14 mouse cellular contexts compared by ENCODE assay signal in genomic region chr9:44170691-44171151, GRCm38 (mm10). TPM values are rescaled to one million over a fixed set of nuclear protein-coding genes. Genes with fewer than 3 reads are reported as not detected.
DNase-seq lines count a peak whose midpoint lies in the region; ATAC-seq and TF ChIP-seq lines count a peak whose summit lies in the region.
"Had no signal": no experiment of that assay in that cellular context is flagged by ENCODE, and none has a peak within 500 bp of the region (broad histone marks: within the 10 kb centered on the region; RNA-seq: fewer than 3 reads in every experiment).

No protein-coding gene starts in this region.

- no peak overlapping the region for H3K4me3 ChIP-seq in layer of hippocampus, adult 2 months
- H3K4me3 ChIP-seq in heart, embryonic 13.5 days, result no peak overlapping the region
- H3K4me3 ChIP-seq in stomach, postnatal 0 days (ENCODE audit: low read depth, low read length), result no peak overlapping the region
- H3K4me3 ChIP-seq: hindbrain, embryonic 12.5 days; midbrain, embryonic 10.5 days; myocyte had no signal

- peaks cover 46% of the 10 kb centered on the region for H3K4me1 ChIP-seq in heart, embryonic 13.5 days
- no peaks in the 10 kb centered on the region for H3K4me1 ChIP-seq in stomach, postnatal 0 days (replicated peaks; ENCODE audit: control insufficient read depth, insufficient read depth)
- H3K4me1 ChIP-seq: hindbrain, embryonic 12.5 days; midbrain, embryonic 10.5 days had no signal

- intact Hi-C loops in gastrocnemius, postnatal 14 days (cut with DNase I; ENCODE audit: low total_unique reads), result no loop called here

- ATAC-seq in heart, embryonic 13.5 days (ENCODE audit: extremely low read depth, insufficient number of reproducible peaks, low FRiP score, low TSS enrichment), result no peak
- peak; percentile 42; the same call in 1 of the 2 replicates for ATAC-seq in stomach, postnatal 0 days (ENCODE audit: low FRiP score, low TSS enrichment)

- peak overlapping the region; percentile 36; the same call in 1 of the 2 replicates for H3K4me2 ChIP-seq in heart, embryonic 13.5 days
- no peak overlapping the region for H3K4me2 ChIP-seq in stomach, postnatal 0 days (replicated peaks; ENCODE audit: low read depth)
- H3K4me2 ChIP-seq: hindbrain, embryonic 12.5 days; lung, embryonic 14.5 days had no signal

- no peaks in the 10 kb centered on the region for H3K9me3 ChIP-seq in heart, embryonic 13.5 days
- H3K9me3 ChIP-seq in stomach, postnatal 0 days (ENCODE audit: control insufficient read depth, low read length), result no peaks in the 10 kb centered on the region
- H3K9me3 ChIP-seq: hindbrain, embryonic 12.5 days; midbrain, embryonic 10.5 days had no signal

- TF ChIP-seq CTCF in layer of hippocampus, adult 2 months (conservative IDR thresholded peaks at IDR 0.05), result no peak
- no peak for TF ChIP-seq CTCF in stomach, postnatal 0 days (IDR thresholded peaks at IDR 0.05; ENCODE audit: low read depth)

- H3K27ac ChIP-seq in layer of hippocampus, adult 2 months, result peak overlapping the region; percentile 66; the same call in 1 of the 2 replicates
- H3K27ac ChIP-seq in heart, embryonic 13.5 days (replicated peaks), result peak overlapping the region; percentile 89
- no peak overlapping the region for H3K27ac ChIP-seq in stomach, postnatal 0 days (replicated peaks)
- H3K27ac ChIP-seq: hindbrain, embryonic 12.5 days; midbrain, embryonic 10.5 days had no signal

- H3K9ac ChIP-seq in heart, embryonic 13.5 days, result peak overlapping the region; percentile 37
- no peak overlapping the region for H3K9ac ChIP-seq in stomach, postnatal 0 days (ENCODE audit: low read length)
- H3K9ac ChIP-seq: hindbrain, embryonic 12.5 days; lung, embryonic 14.5 days had no signal

- DNase-seq in layer of hippocampus, adult 2 months (ENCODE audit: low spot score in 2 of 2), result no peak
- no peak for DNase-seq in layer of hippocampus, adult 11-12 months (ENCODE audit: low spot score)
- DNase-seq in gastrocnemius, postnatal 14 days, result peak; percentile 12
- no peak for DNase-seq in stomach, postnatal 0 days (ENCODE audit: low spot score)
- DNase-seq in yolk sac, embryonic 10.5 days (ENCODE audit: low spot score), result no peak
- no peak for DNase-seq in cerebellum, adult 11 months
- DNase-seq in right cerebral cortex, postnatal 14 days, result no peak
- DNase-seq: cerebellum, adult 9-11 months; kidney, postnatal 36 days; lung, embryonic 14.5 days had no signal

- TF ChIP-seq EP300 in stomach, postnatal 0 days (optimal IDR thresholded peaks at IDR 0.05), result no peak

- no peaks in the 10 kb centered on the region for H3K27me3 ChIP-seq in heart, embryonic 13.5 days (replicated peaks)
- no peaks in the 10 kb centered on the region for H3K27me3 ChIP-seq in stomach, postnatal 0 days (ENCODE audit: control insufficient read depth, insufficient read depth, low read length)
- H3K27me3 ChIP-seq: hindbrain, embryonic 12.5 days had no signal

- peaks cover 57% of the 10 kb centered on the region for H3K36me3 ChIP-seq in heart, embryonic 13.5 days
- peaks cover 7% of the 10 kb centered on the region for H3K36me3 ChIP-seq in stomach, postnatal 0 days (ENCODE audit: control insufficient read depth, insufficient read depth, low read length)

- WGBS in heart, embryonic 13.5 days, result 5% methylated on average over 3 of the region's 3 CpGs
- WGBS in stomach, postnatal 0 days, result 82% methylated on average over 3 of the region's 3 CpGs

RNA-seq across cellular contexts. Expression of gene Mcam, which starts 36.5 kb away (rescaled TPM):
- 10 to 100 TPM; 10.1 to 15.9 TPM for total RNA-seq in layer of hippocampus, adult 2 months (2021)
- 10 to 100 TPM; 62.3 to 83.8 TPM for total RNA-seq in gastrocnemius, postnatal 14 days (2021)
- 112 and 127 TPM in 2 replicates for polyA plus RNA-seq in heart, embryonic 13.5 days (2015; fragmentation: Nextera tagmentation; extraction: Ambion mirVana)
- 43.9 and 44.5 TPM in 2 replicates for polyA plus RNA-seq in stomach, postnatal 0 days (2015; fragmentation: Nextera tagmentation; extraction: Ambion mirVana)

RNA-seq across cellular contexts. Expression of gene Rnf26, which starts 57.4 kb away (rescaled TPM):
- 10 to 100 TPM; 29.2 to 30.7 TPM for total RNA-seq in layer of hippocampus, adult 2 months (2021)
- 1 to 10 TPM; 6.4 to 8.4 TPM for total RNA-seq in gastrocnemius, postnatal 14 days (2021)
- polyA plus RNA-seq in heart, embryonic 13.5 days (2015; fragmentation: Nextera tagmentation; extraction: Ambion mirVana), result 38.5 and 39.3 TPM in 2 replicates
- 22.0 and 22.2 TPM in 2 replicates for polyA plus RNA-seq in stomach, postnatal 0 days (2015; fragmentation: Nextera tagmentation; extraction: Ambion mirVana)

RNA-seq across cellular contexts. Expression of gene Gm49380, which starts 57.4 kb away (rescaled TPM):
- total RNA-seq in layer of hippocampus, adult 2 months (2021), result under 1 TPM; 0.27 to 0.38 TPM
- 1 to 10 TPM in 1 of 2 experiments, under 1 TPM in 1; 0.23 to 1.2 TPM for total RNA-seq in gastrocnemius, postnatal 14 days (2021)
- not detected in 2 replicates for polyA plus RNA-seq in heart, embryonic 13.5 days (2015; fragmentation: Nextera tagmentation; extraction: Ambion mirVana)
- polyA plus RNA-seq in stomach, postnatal 0 days (2015; fragmentation: Nextera tagmentation; extraction: Ambion mirVana), result 0.05 TPM in 1 of 2 replicates, not detected in the other
